Mouse (Mus musculus): ENCODE measurements around the gene Dyrk1a. TPM values are rescaled to one million over a fixed set of nuclear protein-coding genes. Genes with fewer than 3 reads are reported as not detected.

The Dyrk1a gene
- total RNA-seq (2023): 133 to 147 TPM (median 141 TPM) in 4 replicates

GRCm38 (mm10) chr16:94569229-94570176 lies at the start of gene Dyrk1a:
TSS of gene Dyrk1a (plus strand) at chr16:94570010.

DNA sequence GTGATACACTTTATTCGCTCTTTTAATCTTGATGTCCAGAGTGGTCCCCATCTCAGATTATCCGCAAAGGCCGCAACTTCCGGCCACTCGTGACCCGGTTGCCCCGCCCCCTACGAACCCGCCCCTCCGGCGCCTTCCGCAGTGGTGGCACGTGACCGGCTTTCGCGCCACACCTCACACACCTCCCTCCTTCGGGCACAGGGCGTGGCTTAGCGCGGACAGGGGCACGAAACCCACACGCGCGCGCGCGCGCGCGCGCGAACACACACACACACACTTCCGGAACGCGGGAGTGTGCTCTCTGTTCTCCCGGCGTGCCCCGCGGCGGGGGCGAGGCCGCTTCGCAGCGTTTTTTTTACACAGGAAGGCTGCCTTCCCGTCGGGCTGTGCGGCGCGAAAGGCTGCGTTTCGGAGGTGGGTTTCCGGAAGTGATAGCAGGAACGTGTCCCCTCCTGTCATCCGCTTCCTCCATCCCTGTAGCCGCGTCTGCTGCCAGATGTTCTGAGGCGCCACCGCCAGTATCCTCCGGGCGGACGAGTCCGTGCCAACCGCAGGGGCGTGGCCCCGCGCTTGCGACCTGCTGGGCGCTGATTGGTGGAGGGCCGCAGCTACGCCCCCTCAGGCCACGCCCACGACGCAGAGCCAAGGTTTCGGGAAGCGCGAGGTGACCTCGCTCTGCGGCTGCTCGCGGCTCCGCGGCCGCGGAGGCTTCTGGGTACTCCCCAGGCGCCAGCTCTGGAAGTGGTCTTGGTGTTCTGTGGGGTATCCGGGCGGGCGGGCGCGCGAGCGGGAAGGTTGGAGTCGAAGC lies 43.3 kb upstream of the Dyrk1a start, which contains the start of gene Vps26c:
TSS of gene Vps26c (minus strand) at position 487 of the 808 bp plus-strand sequence.

Other genes with a start within 250 kb of the Dyrk1a start
- gene Ripply3, start 241.6 kb upstream of the Dyrk1a start, total RNA-seq (2023): not detected in 4 replicates
- 66.1 to 82.6 TPM (median 75.6 TPM) in 4 replicates for gene Ttc3, start 199.4 kb upstream of the Dyrk1a start, total RNA-seq (2023)
- 24.7 to 32.1 TPM (median 28.9 TPM) in 4 replicates for gene Pigp, start 198.2 kb upstream of the Dyrk1a start, total RNA-seq (2023)
- 23.7 to 34.2 TPM (median 28.0 TPM) in 4 replicates for gene Vps26c, start 43.2 kb upstream of the Dyrk1a start, total RNA-seq (2023)